Mouse (Mus musculus) stomach, embryonic 16.5 days (tissue): ENCODE results near the gene Pten. TPM values are rescaled to one million over a fixed set of nuclear protein-coding genes. Genes with fewer than 3 reads are reported as not detected.

Experiments used
- ATAC-seq: fragments of 200-750 bp; cut with Nextera tagmentation; 2 replicates; pipeline ENCODE4 v1.8.0; 2017; ENCODE audit warnings: moderate number of reproducible peaks, moderate TSS enrichment; ENCODE audit not compliant: insufficient read depth, low FRiP score
- H3K27ac ChIP-seq: fragments of 300-500 bp; sonication (generic); 2 replicates; pipeline ENCODE4 v1.5.1; 2014; ENCODE audit warnings: low read length
- H3K27me3 ChIP-seq: fragments of 300-500 bp; sonication (generic); 2 replicates; pipeline ENCODE4 v1.6.1; 2014; ENCODE audit warnings: low read length, control low read depth, mixed read lengths; ENCODE audit not compliant: control insufficient read depth, insufficient read depth
- H3K36me3 ChIP-seq: fragments of 300-500 bp; sonication (generic); 2 replicates; pipeline ENCODE4 v1.6.1; 2014; ENCODE audit warnings: low read length; ENCODE audit not compliant: control insufficient read depth, insufficient read depth
- H3K4me1 ChIP-seq: fragments of 300-500 bp; sonication (generic); 2 replicates; pipeline ENCODE4 v1.6.1; 2014; ENCODE audit warnings: low read length, control low read depth, mixed read lengths; ENCODE audit not compliant: control insufficient read depth, insufficient read depth
- H3K4me2 ChIP-seq: fragments of 300-500 bp; sonication (generic); 2 replicates; pipeline ENCODE4 v1.6.1; 2014; ENCODE audit warnings: low read depth, low read length, mixed read lengths
- H3K4me3 ChIP-seq: fragments of 300-500 bp; sonication (generic); replicated peaks from 2 replicates; pipeline ENCODE4 v1.5.1; 2014; ENCODE audit warnings: mild to moderate bottlenecking, low read length
- H3K9ac ChIP-seq: fragments of 300-500 bp; sonication (generic); 2 replicates; pipeline ENCODE4 v1.6.1; 2014; ENCODE audit warnings: low read length
- H3K9me3 ChIP-seq: fragments of 300-500 bp; sonication (generic); replicated peaks from 2 replicates; pipeline ENCODE4 v1.6.1; 2016; ENCODE audit warnings: low read length, control low read depth; ENCODE audit not compliant: control insufficient read depth
- WGBS: fragments of 180-500 bp; shearing (Covaris S2); extraction: QIAGEN DNeasy Blood & Tissue Kit; methylation state at CpG from one replicate; pipeline ENCODE4 v1.1.7; 2014; 5-methylcytosine and 5-hydroxymethylcytosine counted together
- polyA plus RNA-seq: library from polyadenylated mRNA; unstranded; fragments of >200 nt; fragmentation: Nextera tagmentation; extraction: Ambion mirVana; gene quantifications from 2 replicates; pipeline ENCODE4 v1.2.1, GENCODE M21; 2015

The Pten gene
- polyA plus RNA-seq, 1 experiment from 2014 or later: 8.2 TPM

GRCm38 (mm10) chr19:32866765-32867164 lies 109.5 kb downstream of the Pten start:
- H3K27me3 ChIP-seq: no peaks in the 10 kb centered on the region
- no peak for ATAC-seq
- H3K4me1 ChIP-seq: 0 out of 2 replicates have a peak, but pooled peaks cover 4% of the 10 kb centered on the region
- no peak overlapping the region for H3K27ac ChIP-seq
- peak overlapping the region; percentile 37 for H3K4me2 ChIP-seq
- no peak overlapping the region for H3K4me3 ChIP-seq
- H3K36me3 ChIP-seq: no peaks in the 10 kb centered on the region
- H3K9ac ChIP-seq: no peak overlapping the region
- no peaks in the 10 kb centered on the region for H3K9me3 ChIP-seq
- 20% methylated on average over 13 of the region's 13 CpGs for WGBS

- no peak for ATAC-seq
- Histone ChIP-seq H3K9me3 (no peaks in the 10 kb centered on the region), H3K9ac (no peak overlapping the region), H3K27me3 (no peaks in the 10 kb centered on the region), H3K27ac (no peak overlapping the region), H3K36me3 (no peaks in the 10 kb centered on the region), H3K4me1 (0 out of 2 replicates have a peak, but pooled peaks cover 3% of the 10 kb centered on the region), H3K4me2 (peak overlapping the region; percentile 37), H3K4me3 (peak overlapping the region; percentile 14; the same call in 1 of the 2 replicates)
- WGBS: 17% methylated on average over 18 of the region's 18 CpGs
Observed at GRCm38 (mm10) chr19:32867181-32867897, 110.0 kb downstream of the Pten start.

- Histone ChIP-seq H3K27me3 (no peaks in the 10 kb centered on the region), H3K36me3 (no peaks in the 10 kb centered on the region), H3K4me2 (no peak overlapping the region), H3K4me1 (0 out of 2 replicates have a peak, but pooled peaks cover 3% of the 10 kb centered on the region), H3K9ac (no peak overlapping the region), H3K9me3 (no peaks in the 10 kb centered on the region), H3K27ac (no peak overlapping the region), H3K4me3 (no peak overlapping the region)
- no peak for ATAC-seq
- WGBS: 75% methylated on average over 5 of the region's 5 CpGs
Observed at GRCm38 (mm10) chr19:32868560-32868959, 111.3 kb downstream of the Pten start.

GRCm38 (mm10) chr19:32869053-32869680 lies 111.9 kb downstream of the Pten start:
- no peak overlapping the region for H3K4me2 ChIP-seq
- H3K4me3 ChIP-seq: no peak overlapping the region
- WGBS: 49% methylated on average over 10 of the region's 10 CpGs
- no peak for ATAC-seq
- H3K27ac ChIP-seq: no peak overlapping the region
- H3K36me3 ChIP-seq: no peaks in the 10 kb centered on the region
- H3K9me3 ChIP-seq: no peaks in the 10 kb centered on the region
- no peaks in the 10 kb centered on the region for H3K27me3 ChIP-seq
- H3K9ac ChIP-seq: no peak overlapping the region
- H3K4me1 ChIP-seq: 0 out of 2 replicates have a peak, but pooled peaks cover 3% of the 10 kb centered on the region

GRCm38 (mm10) chr19:32873904-32874637 lies 116.8 kb downstream of the Pten start:
- ATAC-seq: peak; percentile 47; the same call in 1 of the 2 replicates
- Histone ChIP-seq H3K4me1 (no peaks in the 10 kb centered on the region), H3K27me3 (no peaks in the 10 kb centered on the region), H3K4me3 (no peak overlapping the region), H3K9me3 (no peaks in the 10 kb centered on the region), H3K36me3 (no peaks in the 10 kb centered on the region), H3K27ac (no peak overlapping the region; the same call in 1 of the 2 replicates), H3K4me2 (no peak overlapping the region), H3K9ac (no peak overlapping the region)
- WGBS: 58% methylated on average over 7 of the region's 7 CpGs

Other genes with a start within 250 kb of the Pten start
- 11.0 and 13.0 TPM in 2 replicates for gene Papss2, start 161.7 kb upstream of the Pten start, polyA plus RNA-seq
- gene Atad1, start 17.7 kb upstream of the Pten start, polyA plus RNA-seq: 65.1 and 68.7 TPM in 2 replicates